Mouse (Mus musculus): ENCODE data around the gene Rbm47.
A peak's percentile ranks its signal among the peaks of the same experiment; 100 is the strongest.

Gene Rbm47

DNA sequence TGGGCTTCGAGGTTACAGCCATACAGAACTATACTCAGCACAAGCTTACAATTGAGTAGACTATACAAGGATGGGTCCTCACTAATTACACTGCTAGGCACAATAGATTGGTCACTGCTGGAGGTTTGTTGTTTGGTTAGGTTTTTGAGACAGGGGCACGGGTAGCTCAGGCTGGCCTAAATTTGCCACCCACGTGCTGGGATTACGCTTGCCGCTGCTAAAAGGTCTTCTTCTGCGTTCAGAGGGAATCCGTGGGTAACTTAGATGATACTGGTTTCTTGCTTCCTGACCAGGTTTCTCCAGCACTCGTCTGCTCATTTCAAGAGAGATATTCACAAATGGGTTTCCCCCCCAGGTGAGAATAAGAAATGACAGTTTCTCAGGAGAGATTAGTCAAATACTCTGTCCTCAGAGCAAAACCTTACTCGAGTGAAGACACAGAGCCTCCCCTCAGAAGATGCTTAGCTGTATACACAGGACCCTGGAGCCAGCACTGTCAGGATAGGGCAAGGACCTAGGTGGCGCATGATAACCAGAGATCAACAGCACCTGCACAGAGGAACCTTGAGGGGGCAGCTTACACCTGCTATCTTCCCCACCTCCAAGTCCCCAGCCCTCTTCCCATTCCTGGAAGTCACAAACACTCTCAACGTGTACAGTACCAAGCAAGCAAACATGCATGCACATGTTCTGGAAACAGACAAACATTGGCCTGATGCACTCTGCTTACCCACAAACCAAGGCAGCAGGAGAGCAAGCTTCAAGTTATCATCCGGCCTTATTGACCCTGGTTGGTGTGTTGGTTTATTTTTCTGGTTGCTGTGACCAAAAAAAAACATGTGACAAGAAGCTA, 104.6 kb downstream of the Rbm47 start:
- no peak for DNase-seq (ENCODE audit: low spot score in 2 of 2)

DNA sequence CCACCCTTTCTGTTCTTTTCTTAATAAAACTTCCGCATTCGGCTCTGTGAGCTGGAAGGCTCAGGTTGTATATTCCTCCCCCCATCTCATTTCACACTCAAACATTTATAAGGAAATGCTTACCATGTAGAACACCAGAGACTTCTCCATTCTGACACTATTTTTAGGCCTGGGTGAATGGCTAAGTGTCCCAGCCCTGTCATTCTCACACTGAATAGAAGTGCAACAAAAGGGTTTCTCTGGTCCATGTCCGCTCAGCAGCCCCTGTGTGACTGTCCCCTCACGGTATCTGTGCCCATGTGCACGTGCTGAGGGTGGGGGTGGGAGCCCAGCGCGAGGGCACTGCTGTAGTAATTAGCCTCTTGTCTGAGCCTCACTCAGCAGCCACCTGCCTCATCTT, 105.7 kb downstream of the Rbm47 start:
- no peak for DNase-seq (ENCODE audit: low spot score in 2 of 2)

DNA sequence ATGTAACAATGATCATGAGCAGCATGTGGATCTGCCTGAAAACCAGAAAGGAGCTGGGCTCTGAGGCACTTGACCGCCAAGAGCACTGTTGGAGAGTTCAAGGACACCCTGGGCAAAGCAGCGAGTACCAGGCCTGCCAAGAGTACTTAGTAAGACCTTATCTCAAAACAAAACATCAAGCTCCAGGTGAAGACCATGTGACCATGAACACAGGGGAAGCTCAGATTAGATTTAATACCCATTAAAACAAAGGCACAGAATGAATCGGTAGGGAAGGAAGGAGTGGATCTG, 110.0 kb downstream of the Rbm47 start:
- DNase-seq (ENCODE audit: low spot score in 2 of 2), result no peak

DNA sequence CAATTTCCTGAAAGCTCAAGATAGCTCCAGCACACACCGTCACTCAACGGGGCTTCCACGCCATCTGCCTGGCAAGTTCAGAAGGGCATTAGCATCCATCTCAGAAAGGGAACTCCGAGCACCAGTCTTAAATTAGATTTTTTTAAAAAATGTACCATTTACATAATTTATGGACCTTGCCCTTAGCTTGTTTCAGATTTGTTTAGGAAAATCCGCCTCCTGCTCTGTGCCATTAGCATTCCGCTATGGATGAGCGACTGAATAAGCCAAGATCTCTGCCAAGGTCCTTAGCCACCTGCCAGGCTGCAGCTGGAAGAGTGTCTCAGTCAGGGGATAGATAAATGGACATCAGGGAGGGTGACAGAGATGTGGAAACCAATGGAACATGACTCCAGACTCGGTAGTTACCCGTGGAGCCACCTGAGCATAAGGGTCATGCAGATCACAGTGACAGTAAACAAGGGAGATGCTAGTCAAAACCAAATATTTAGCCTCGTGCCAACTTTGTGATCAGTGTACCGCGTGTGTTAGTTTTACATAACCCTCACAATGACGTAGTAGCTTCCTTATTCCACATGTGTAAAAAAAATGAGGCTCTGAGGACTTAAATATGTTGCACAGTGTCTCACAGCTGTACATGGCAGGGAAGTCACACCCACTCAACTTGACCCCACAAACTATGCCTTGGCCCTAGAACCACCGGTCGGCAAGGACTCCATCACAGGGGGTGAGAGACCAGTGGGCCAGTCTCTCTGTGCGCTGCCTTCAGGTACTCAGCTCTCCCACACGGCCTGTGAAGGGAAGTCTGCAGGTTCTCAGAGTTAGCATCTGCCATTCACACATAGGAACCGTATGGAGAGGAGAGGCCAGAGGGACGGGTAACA, 110.6 kb downstream of the Rbm47 start:
- DNase-seq (ENCODE audit: low spot score in 2 of 2), result no peak

DNA sequence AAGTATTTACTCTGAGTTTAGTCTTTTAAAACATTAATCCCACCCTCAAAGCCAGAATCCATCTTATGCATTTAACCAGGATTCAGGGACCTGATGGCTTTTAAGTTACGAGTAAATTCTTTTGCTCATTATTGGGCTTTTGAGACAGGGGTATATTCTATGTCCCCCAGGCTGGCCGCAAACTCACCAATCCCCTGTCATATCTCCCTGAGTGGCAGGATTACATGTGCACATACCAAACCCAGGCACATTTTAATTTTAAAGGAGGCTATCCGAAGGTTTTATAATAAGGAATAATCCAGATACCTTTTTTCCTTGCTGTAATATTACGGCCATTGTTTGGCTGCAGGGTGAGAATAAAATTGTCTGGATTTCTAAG, 111.3 kb downstream of the Rbm47 start:
- DNase-seq (ENCODE audit: low spot score in 2 of 2), result no peak

DNA sequence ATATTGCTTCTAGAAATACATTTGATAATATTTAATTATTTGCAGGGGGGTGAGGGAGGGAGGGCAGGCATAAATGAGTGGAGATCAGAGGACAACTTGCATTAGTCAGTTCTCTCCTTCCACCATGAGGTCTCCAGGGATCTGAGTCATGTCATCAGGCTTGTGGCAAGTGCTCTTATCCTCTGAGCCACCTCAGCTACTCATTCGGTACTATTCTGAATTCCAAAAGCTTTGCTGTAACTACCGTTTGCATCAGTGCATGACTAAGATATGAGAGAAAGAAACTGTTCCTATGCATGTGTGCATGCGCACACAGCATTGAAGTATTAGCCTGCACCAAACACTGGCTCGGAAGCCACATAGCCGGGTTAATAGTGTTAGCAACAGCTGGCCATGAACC, 114.1 kb downstream of the Rbm47 start:
- no peak for DNase-seq (ENCODE audit: low spot score in 2 of 2)

DNA sequence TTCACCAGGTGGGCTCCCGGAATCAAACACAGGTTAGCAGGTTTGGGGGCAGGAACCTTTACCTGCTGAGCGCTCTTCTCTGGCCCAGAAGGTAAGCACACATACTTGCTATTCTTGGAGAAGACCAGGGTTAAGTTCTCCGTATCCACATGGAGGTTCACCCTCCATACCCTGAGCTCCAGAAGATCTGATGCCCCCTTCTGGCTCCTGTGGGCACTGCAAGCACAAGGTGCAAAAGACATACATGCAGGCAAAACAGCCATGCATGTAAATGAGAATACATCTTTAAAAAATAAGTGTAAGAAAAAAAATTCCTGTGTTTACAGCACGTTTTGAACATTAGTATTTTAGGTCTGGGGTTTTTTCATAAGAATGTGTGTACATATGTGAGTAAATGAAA, 116.2 kb downstream of the Rbm47 start:
- peak in 1 of 2 experiments; percentile 52 for DNase-seq (ENCODE audit: low spot score in 2 of 2)

DNA sequence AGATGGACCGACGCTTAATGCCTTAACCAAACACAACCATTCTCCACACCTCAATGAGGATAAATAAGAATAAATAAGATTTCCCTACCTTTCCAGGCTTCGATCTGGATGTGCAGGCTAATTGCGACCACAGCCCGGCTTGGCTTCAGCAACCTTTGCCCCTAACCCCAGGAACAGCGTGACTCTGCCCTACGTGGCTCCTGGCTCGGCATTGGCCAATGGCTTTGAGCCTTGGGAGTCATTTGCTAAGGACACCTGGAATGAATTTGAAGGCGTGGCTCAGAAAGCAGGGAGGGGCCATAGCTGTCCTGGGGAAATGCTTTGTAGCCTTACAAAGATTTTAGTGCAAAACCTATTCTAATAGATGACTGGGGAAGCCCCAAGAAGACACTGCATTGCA, 118.5 kb downstream of the Rbm47 start:
- no peak for DNase-seq (ENCODE audit: low spot score in 2 of 2)

DNA sequence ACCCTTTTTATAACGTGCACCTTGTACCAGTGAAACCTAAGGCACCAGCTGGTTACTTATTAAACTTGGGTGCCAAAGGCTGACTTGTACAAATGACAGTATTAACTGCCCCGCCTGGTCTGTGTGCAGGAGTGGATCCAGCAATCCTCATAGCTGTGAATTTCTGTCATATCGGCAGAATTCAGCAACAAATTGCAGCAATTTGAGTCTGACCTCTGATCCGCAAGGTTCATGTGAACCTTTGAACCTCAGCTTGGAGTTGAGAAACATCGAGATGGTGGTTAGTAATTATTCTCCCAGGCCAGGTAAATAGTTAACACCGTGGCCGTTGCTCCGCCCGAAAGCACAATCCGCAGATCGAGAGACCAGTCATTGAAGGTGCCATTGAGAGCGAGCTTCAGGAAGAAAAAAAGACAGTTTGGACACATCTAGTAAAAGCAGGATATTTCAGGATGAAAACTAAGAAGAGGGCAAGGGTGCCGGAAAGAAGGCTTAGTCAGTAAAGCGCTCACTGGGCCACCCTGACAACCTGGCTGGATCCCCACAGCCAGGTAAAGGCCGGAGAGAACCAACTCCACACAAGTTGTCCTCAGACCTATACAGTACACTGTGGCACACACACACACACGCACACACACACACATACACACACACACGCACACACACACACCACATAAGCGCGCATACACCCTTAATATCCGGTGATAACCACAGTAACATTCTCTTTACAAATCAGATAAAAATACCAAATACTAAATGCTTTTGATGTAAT, 120.0 kb downstream of the Rbm47 start:
- no peak for DNase-seq (ENCODE audit: low spot score in 2 of 2)

DNA sequence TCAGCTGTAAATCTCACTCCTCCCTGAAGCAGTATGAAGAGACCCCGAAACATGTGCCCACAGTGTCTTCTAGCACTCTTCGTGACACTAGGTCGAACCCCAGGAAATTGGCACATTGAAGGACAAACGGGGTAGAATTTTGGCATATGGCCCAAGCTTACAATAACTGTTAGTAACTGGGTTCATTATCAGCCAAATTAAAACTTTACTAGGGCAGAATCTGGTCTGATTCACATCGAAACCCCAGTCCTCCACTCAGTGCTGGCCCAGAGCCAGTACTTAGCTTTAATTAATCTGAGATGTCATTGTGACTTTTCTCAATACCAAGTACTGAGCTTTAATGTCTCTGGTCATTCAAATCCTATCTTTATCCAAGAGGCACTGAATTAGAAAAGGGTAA, 122.1 kb downstream of the Rbm47 start:
- no peak for DNase-seq (ENCODE audit: low spot score in 2 of 2)

DNA sequence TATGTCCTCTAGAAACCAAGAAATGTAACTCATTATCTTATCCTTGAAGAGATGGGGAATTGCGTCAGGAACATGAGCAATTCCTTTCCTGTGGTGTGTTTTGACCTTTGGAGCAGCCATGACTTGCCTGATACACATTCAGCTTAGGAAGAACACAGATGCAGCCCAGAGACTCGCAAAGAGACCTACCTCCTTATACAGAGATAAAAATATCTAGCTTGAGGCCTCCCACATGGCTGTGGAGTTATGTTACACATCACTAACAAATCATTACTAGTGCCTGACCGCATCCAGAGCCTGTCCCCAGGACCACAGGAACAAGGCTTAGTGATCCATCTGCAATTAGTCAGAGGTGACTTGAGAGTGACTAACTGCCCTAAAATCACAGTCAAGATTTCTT, 126.6 kb downstream of the Rbm47 start:
- DNase-seq (ENCODE audit: low spot score in 2 of 2), result no peak

DNA sequence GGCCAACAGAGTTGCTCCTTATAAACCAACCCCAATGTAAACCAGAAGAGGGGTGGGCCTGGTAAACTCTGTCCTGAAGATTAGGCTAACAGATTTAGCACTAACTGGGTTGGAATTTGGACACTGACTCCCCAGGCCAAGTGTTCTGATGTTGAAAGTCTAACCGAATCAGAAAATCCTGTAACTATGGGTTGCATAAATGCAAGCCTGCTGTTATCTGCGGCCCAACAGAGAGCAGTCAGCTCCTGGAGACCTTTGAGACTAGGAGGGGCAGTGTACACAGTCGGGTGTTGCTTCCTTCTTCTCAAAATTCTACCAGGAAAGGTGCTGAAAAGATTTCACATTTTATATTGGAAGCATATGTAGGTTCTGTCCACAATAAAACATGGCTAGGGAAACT, 129.0 kb downstream of the Rbm47 start:
- no peak for DNase-seq (ENCODE audit: low spot score in 2 of 2)

DNA sequence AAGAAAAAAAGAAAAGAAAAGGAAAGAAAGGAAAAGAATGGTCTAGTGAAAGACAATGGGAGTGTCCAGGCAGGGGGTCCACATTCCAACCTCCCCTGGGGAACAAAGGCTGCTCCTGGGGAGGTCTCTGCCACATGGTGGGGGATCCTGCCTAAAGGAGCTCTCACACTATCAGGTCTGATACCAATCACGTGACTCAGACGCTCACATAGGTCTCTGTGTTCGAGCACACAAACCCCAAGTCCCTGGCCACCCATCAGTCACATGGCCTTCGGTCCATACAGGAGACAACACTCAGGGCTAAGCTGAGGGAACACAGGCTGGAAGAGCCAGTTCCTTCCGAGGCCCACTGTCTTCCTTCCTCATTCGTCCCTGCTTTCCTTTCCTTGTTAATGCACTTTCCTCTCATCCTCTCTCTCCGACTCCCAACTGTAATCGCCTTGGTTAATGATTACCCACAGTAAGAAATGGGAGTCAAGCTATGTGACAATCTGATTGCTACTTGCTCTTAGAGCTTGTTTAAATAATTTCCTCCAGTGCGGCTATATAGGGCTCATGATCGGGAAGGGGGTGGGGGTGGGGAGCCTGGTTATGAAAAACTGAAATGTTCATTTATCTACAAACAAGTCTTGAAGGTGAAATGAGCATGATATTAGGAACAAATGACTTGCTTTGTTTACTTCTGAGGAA, 130.1 kb downstream of the Rbm47 start:
- no peak for DNase-seq (ENCODE audit: low spot score in 2 of 2)

DNA sequence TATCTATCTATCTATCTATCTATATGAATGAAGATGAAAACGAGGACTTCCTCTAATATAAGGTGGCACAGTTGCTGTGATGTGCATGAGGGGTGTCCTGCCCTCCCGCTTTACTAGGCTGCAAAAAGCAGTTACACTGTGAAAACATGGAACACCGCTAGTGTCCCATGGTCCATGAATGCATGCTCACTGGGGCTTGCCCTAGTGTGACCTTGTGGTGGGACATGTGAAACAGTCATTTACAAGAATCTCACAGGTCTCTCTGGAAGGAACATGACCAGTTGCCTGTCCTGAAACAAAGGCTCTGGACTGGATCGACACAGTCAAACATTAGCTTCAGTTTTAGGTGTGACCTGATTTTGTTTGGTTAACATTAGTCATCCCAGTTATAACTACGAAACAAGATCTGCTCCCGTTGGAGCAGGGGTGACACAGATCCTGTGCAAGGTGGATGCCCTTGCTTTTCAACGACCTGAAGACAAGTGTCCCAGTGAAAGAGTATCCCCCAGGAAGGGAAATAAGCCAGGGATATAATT, 132.1 kb downstream of the Rbm47 start:
- no peak for DNase-seq (ENCODE audit: low spot score in 2 of 2)

DNA sequence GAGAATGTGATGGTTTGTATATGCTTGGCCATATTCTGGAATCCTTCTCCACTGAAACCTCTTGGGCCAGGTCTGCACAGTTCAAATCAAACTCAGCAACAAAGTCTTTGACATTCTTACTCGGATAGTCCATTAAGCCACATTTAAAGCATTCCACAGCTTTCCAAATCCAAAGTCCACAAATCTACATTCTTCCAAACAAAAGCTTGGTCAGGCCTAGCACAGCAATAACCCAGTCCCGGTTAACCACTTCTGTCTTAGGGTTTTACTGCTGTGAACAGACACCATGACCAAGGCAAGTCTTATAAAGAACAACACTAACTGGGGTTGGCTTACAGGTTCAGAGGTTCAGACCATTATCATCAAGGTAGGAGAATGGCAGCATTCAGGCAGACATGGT, 133.1 kb downstream of the Rbm47 start:
- DNase-seq (ENCODE audit: low spot score in 2 of 2), result no peak

DNA sequence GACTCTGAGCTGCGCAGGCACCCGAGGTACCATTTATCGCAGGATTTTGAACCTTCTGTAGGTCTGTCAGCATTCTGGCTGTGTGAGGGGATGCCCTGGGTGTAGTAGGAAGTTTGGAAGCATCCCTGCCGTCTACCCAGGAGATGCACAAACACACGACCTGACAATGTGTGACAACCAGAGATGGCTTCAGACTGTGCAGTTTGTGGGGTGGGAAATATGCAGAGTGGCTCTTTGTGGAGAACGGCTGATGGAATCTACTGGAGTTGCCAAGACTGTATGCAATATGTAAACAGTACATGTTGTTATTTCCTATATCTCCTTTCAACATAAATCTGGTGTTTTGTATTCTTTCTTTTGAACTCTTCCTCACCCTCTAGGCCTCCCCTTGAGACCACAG, 135.9 kb downstream of the Rbm47 start:
- no peak for DNase-seq (ENCODE audit: low spot score in 2 of 2)

DNA sequence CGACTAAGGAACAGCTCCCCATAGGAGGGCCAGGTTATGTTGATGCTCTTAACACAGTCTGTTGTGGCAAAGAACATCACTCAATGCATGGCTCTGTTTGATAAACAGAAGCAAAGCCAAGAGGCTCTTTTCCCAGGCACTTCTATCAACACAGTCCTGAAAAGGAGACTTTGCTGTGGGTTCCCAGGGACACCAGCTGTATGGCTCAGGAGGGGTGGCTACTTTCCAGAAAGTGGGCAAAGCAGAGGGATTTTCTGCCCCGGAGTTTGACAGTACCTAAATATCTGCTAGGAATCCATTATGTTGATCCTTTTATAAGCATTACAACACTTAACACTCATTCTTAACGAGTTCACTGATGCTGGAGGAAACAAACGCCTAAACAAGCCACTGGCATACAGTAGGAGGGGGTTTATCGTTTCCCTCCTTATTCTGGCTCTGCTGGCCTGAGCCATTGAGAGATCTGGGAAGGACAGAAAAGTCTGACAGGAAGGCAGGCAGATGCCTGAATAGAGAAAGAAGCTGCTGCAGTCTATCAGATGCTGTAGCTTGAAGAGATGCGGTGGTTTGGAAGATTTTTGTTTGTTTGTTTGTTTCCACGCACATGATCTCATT, 136.4 kb downstream of the Rbm47 start:
- no peak for DNase-seq (ENCODE audit: low spot score in 2 of 2)

DNA sequence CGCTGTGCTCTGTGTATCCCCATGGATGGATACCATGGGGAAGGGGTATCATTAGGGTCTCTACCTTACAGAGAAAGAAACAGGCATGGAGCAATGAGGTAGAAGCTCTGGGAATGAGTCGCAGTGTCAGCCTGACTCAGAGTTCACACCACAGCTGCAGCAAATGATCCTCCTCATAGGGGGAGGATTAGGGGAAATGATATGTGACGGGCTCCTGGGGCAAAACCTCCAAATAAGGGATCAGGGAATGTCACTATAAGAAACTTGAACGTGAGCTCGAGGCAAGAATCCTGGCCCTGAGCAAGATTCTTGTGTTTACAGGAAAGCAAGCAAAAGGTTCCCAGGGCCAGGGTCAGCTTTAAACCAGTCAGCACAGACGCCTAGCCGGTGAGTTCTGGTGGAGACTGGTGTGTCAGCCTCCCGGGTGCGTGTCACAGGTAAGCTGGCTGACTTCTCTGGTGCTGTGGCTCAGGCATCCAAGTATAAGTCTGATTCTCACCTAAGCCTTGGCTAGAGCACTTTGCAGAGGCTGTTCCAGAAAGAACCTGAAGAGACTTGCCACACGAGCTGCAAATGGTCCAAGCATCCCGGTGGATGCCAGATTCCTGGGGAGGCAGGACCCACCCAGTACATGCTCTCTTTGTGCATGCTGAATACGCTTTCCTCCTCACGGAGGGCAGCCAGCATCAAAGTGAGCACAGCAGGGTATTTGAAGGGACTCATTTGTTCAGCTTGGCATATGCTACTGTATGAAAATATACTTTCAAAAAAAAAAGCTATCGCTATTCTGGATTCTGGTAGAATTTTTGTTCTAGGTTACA, 138.3 kb downstream of the Rbm47 start:
- no peak for DNase-seq (ENCODE audit: low spot score in 2 of 2)

DNA sequence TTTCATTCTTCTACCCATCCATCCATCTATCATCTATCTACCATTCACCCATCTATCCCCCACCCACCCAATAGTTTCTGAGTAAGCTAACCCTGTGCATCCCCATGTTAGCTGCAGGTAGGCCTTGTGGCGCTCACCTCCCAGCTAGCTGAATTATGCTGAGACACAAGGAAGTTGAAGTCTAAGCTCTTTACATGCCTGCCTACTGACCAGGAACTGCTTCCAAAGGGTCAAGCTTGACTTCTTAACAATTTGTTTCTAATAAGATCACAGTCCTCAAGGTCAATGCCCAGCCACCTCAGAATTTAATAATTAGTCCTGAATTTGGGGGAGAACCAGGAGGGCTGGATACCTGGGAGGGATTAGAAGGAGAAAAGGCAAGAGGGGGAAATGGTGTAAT, 140.1 kb downstream of the Rbm47 start:
- DNase-seq (ENCODE audit: low spot score in 2 of 2), result no peak

DNA sequence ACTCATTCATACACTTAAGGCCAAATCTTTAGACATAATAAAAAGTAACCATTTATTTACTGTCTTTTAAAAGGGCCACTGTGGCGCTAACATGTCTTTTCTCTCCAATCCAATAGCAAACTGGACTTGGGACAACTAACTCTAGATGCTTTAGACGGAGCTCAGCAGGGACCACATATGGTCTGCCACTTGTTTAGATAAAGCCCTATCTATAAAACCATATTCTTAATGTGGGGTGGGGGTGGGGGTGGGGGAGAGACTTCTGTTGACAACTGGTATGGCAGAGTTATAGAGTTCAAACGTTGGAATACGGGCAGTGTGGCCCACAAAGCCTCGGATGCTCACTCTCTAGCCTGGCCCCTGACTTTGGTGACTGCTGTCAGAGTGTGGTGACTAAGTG, 141.2 kb downstream of the Rbm47 start:
- no peak for DNase-seq (ENCODE audit: low spot score in 2 of 2)
